Mouse (Mus musculus): ENCODE data around the gene Mucl3.

Gene Mucl3

DNA sequence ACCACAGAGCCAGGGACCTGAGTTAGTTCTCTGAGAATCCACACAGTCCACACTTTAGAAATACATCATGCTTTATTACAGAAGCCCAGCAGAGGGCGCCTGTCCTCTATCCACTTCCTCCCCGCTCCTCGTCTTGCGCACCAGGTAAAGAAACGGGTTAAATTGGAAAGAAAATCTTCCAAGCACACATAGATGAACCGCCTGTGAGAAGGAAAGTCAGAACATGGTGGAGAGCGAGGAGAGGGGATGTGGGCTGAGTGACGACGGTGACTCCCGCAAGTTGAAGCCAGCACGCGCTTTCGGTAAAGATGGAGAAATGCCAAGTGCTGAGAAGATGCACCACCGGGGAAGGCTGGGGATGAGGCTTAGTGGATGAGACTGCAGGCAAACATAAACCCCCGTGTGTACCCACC, 7.8 kb downstream of the Mucl3 start:
- DNase-seq (ENCODE audit: low spot score): no peak

- no peak for DNase-seq (ENCODE audit: low spot score)
These were observed 8.3 kb downstream of the Mucl3 start for GRCm38 (mm10) chr17:35635202-35635601.

- no peak for DNase-seq (ENCODE audit: low spot score)
These were observed 9.5 kb downstream of the Mucl3 start for GRCm38 (mm10) chr17:35633992-35634391.

- no peak for DNase-seq (ENCODE audit: low spot score)
These were observed 17.0 kb downstream of the Mucl3 start, which contains the start of gene Gm9573 for GRCm38 (mm10) chr17:35626537-35626936. Gene Gm9573, minus strand, starts transcription at chr17:35626637.

GRCm38 (mm10) chr17:35617127-35617526, 26.4 kb downstream of the Mucl3 start:
- DNase-seq (ENCODE audit: low spot score): no peak

DNA sequence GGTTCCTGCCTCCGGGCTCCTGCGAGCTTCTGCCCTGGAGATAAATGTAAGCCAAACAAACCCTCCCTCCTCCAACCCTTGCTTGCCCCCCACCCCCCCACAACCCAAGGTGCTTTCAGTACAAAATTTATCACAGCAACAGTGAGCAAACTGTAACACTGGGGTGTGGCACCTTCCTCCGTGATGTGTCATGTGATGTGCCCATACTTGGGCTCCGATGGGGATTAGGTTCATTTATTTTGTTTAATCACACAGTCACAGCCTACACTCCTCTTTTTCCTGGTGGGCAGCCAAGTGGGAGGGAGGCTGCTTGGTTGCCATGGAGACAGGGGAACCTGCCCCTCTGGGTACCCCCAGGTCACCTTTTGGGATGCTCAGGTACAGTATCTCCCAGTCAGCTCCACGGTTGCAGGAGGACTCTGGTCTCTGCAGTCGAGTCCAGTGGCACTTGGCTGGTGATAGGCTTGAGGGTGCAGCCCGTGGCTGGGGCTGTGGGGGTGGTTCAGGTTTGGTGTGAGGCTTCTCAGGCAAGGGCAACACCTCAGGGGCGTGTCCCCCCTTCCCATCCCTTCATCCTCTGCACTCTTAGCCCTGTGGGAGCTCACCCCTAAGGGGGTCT, 41.6 kb downstream of the Mucl3 start:
- DNase-seq (ENCODE audit: low spot score): no peak

DNA sequence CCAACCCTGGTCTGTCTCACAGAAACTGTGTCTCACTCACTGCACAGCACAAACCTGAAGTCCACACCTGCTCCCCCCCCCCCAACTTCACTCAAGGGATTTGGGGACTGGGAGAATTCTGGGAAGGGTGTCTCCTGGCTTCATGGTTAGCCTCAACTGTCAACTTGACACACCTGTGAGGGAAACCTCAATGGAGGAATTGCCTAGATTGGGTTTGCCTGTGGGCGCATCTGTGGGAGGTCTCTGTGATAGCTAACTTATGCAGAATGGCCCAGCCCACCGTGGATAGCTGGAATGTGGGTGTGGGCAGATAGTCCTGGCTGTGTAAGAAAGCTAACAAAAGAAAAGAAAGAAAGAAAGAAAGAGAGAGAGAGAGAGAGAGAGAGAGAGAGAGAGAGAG, 42.2 kb downstream of the Mucl3 start, which contains the start of gene Sfta2:
Gene Sfta2 (plus strand): TSS at position 301 of the 400 bp plus-strand sequence.
- no peak for DNase-seq (ENCODE audit: low spot score)

GRCm38 (mm10) chr17:35597399-35597798, 46.1 kb downstream of the Mucl3 start:
- no peak for DNase-seq (ENCODE audit: low spot score)

DNA sequence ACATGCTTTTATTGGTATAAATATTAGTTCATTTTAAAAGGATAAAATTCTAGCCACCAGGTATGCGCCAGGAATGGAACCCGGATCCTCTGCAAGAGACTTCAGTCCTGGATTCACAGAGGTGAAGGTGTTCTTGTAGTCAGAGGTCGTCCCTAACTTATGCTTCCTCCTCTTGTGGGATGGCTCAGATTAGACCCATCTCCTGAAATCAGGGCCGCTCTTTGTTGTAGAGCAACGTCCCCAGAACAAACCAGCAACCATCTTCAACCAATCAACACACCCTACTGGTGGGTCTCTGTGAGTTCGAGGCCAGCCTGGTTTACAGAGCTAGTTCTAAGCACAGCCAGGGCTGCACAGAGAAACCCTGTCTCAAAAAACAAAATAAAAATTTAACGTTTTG, 49.0 kb downstream of the Mucl3 start:
- no peak for DNase-seq (ENCODE audit: low spot score)

DNA sequence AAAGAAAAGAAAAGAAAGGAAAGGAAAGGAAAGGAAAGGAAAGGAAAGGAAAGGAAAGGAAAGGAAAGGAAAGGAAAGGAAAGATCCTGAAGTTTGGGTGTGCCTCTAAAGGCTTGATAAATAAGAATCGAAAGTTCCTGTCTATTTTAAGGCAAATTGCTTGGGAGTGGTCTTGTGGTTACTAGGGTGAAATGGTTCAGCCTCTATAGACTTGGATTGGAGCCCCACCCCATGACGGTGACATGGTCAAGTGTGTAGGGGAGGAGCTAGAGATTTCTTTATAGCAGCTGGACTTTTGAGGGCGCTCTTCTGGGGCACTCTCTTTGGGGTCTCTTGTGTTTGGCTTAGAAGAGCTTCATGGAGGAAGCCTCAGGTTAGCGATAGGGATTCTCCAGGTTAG, 49.7 kb downstream of the Mucl3 start:
- DNase-seq (ENCODE audit: low spot score): no peak

- DNase-seq (ENCODE audit: low spot score): no peak
These were observed 51.4 kb downstream of the Mucl3 start for GRCm38 (mm10) chr17:35592131-35592530.

DNA sequence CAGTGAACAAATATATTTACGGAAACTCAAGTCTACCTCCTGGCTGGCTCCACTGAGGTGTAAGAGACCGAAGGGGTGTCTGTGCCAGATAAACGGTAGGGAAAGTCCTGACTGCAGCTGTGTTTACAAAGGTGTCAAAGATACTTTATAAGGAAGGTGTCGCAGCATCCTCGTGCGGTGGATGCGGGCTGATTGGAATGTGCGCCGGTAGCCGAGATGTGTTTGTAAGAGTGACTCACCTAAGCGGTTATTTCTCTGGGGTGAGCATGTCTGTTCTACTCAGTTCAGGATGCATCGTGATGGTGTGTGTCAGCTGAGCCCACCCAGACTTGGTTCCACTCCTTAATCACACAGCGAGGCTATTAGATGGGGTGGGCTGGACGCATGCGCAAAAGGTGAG, 51.8 kb downstream of the Mucl3 start:
- DNase-seq (ENCODE audit: low spot score): no peak

DNA sequence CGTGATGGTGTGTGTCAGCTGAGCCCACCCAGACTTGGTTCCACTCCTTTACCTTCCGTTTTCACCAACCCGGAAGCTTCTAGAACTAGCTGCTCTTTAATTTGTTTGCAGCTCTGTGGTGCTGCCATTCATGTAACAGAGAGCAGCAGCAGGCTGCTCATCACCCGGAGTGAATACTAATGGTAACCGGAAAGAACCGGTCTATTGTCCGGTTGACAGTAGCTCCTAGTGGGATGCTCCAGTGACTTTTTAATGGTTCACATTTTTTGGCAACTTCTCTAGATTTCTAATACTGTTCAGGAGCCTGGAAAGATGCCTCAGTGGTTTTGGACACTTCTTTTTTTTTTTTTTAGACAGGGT, 52.3 kb downstream of the Mucl3 start:
- DNase-seq (ENCODE audit: low spot score): no peak

- DNase-seq (ENCODE audit: low spot score): peak; percentile 30
These were observed 52.9 kb downstream of the Mucl3 start for GRCm38 (mm10) chr17:35590410-35591218.

DNA sequence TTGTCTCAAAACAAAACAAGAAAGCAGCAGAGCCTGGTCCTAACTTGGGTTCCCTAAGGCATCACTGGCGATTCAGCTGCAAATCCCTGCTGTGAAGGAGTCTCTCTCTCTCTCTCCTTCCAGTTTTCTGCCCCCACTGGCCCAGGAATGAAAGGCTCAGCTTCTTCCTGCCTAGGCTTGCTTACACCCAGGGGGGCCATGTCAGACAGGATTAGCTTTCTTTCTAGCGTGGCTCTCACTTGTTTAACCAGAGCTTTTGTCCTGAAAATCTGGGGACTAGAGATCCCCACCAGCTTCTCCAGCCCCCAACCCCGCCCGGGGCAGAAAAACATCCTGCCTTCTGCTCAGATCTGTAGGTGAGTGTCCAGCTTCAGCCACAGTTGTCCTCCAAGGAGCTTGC, 55.1 kb downstream of the Mucl3 start:
- DNase-seq (ENCODE audit: low spot score): no peak

GRCm38 (mm10) chr17:35587291-35587690, 56.2 kb downstream of the Mucl3 start:
- DNase-seq (ENCODE audit: low spot score): no peak

Measured in ovary, adult 18-20 months (tissue).